Mouse (Mus musculus): ENCODE results near the gene Psma4. TPM values are rescaled to one million over a fixed set of nuclear protein-coding genes. Genes with fewer than 3 reads are reported as not detected.

Gene Psma4
- polyA plus RNA-seq (2021; fragmentation: Nextera tagmentation) = 123 and 126 TPM in 2 replicates
- long read RNA-seq, experiment 1, transcript Psma4-201 (9 exons, 1,165 nt) = major isoform, 90 of 109 reads
- long read RNA-seq, experiment 1, partial matches to known transcripts = 15 of 109 reads
- long read RNA-seq, experiment 1, other reads (novel, unspliced or antisense) = 3 of 109 reads
- long read RNA-seq, experiment 2, transcript Psma4-201 (9 exons, 1,165 nt) = major isoform, 132 of 145 reads
- long read RNA-seq, experiment 2, partial matches to known transcripts = 6 of 145 reads
- long read RNA-seq, experiment 2, other reads (novel, unspliced or antisense) = 7 of 145 reads

GRCm38 (mm10) chr9:54950575-54951321 lies at the start of gene Psma4, which contains the start of gene AY074887:
Gene Psma4, plus strand, starts transcription at chr9:54950790.
Gene AY074887, minus strand, starts transcription at chr9:54950998.

GRCm38 (mm10) chr9:54917010-54917677 lies 33.4 kb upstream of the Psma4 start, which contains the start of gene Hykk:
Gene Hykk, plus strand, starts transcription at chr9:54917283.

DNA sequence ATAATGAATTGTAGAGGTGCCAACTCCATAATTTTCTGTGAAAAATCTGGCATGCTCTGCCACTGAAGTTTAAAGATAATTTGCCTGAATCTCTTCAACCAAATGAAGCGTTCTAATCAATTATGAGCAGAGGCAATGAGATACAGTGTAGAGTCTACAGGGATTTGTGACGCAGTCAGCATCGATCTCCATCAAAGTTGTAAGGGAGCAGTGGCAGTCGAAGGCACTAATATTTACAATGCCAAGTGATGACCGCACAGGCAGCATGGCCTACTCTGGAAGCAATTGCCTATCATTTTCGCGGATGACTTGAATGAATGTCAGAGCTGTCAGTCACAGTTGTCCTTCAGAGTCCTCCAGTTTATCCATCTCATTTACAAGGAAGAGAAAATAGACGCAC lies 30.1 kb downstream of the Psma4 start, which contains the start of gene Chrna5:
Chrna5 (plus strand) TSS at position 207 of the 400 bp plus-strand sequence.

Other genes with a start within 250 kb of the Psma4 start
- gene Wdr61, start 216.3 kb upstream of the Psma4 start, polyA plus RNA-seq (2021; fragmentation: Nextera tagmentation) = 78.7 and 81.5 TPM in 2 replicates
- 1.8 and 2.9 TPM in 2 replicates for gene Crabp1, start 186.0 kb upstream of the Psma4 start, polyA plus RNA-seq (2021; fragmentation: Nextera tagmentation)
- 4.5 and 5.9 TPM in 2 replicates for gene Ireb2, start 87.0 kb upstream of the Psma4 start, polyA plus RNA-seq (2021; fragmentation: Nextera tagmentation)
- gene Hykk, start 33.5 kb upstream of the Psma4 start, polyA plus RNA-seq (2021; fragmentation: Nextera tagmentation) = 0.87 and 1.1 TPM in 2 replicates
- gene AY074887, start 208 bp downstream of the Psma4 start, polyA plus RNA-seq (2021; fragmentation: Nextera tagmentation) = 0.48 and 1.1 TPM in 2 replicates
- 0.38 and 0.59 TPM in 2 replicates for gene Chrna5, start 30.1 kb downstream of the Psma4 start, polyA plus RNA-seq (2021; fragmentation: Nextera tagmentation)
- 0.20 and 0.33 TPM in 2 replicates for gene Chrna3, start 75.8 kb downstream of the Psma4 start, polyA plus RNA-seq (2021; fragmentation: Nextera tagmentation)
- 0.35 and 1.3 TPM in 2 replicates for gene Chrnb4, start 98.0 kb downstream of the Psma4 start, polyA plus RNA-seq (2021; fragmentation: Nextera tagmentation)
- gene Ube2q2, start 198.1 kb downstream of the Psma4 start, polyA plus RNA-seq (2021; fragmentation: Nextera tagmentation) = 23.5 and 23.9 TPM in 2 replicates

All from layer of hippocampus, adult 6 months (tissue).